In genomic region chr8:88795896-88796295, GRCm38 (mm10) we compare ENCODE assay signal across 22 mouse cellular contexts.
DNase-seq lines count a peak whose midpoint lies in the region.
"Had no signal": no experiment of that assay in that cellular context is flagged by ENCODE, and none has a peak within 500 bp of the region (broad histone marks: within the 10 kb centered on the region; RNA-seq: fewer than 3 reads in every experiment).

No protein-coding gene starts in this region.

- intact Hi-C loops in heart, postnatal 10 days (cut with DNase I) = loop anchor here (10.0 kb wide), 1 partner anchor 779 kb away; no protein-coding TSS in a partner anchor

- H3K27ac ChIP-seq in heart, embryonic 10.5 days = no peak overlapping the region
- H3K27ac ChIP-seq: forebrain, embryonic 10.5 days; heart, adult 2 months; heart, embryonic 15.5 days; hindbrain, embryonic 14.5 days; hindbrain, postnatal 0 days had no signal

- no peaks in the 10 kb centered on the region; the same call in 1 of the 2 replicates for H3K27me3 ChIP-seq in heart, embryonic 10.5 days (ENCODE audit: insufficient read depth, poor library complexity, severe bottlenecking)

- H3K4me3 ChIP-seq in heart, embryonic 10.5 days = no peak overlapping the region
- H3K4me3 ChIP-seq: forebrain, embryonic 10.5 days; heart, adult 2 months; heart, embryonic 12.5 days; heart, embryonic 15.5 days had no signal

- 76% methylated on average over 5 of the region's 5 CpGs for WGBS in heart, embryonic 10.5 days

- no peaks in the 10 kb centered on the region for H3K4me1 ChIP-seq in heart, embryonic 10.5 days
- H3K4me1 ChIP-seq: heart, embryonic 15.5 days had no signal

- no peaks in the 10 kb centered on the region for H3K36me3 ChIP-seq in heart, embryonic 10.5 days
- H3K36me3 ChIP-seq: forebrain, embryonic 10.5 days; heart, embryonic 12.5 days; heart, embryonic 15.5 days had no signal

- H3K9me3 ChIP-seq in heart, embryonic 10.5 days = no peaks in the 10 kb centered on the region
- H3K9me3 ChIP-seq: forebrain, embryonic 10.5 days; heart, embryonic 12.5 days; heart, embryonic 15.5 days had no signal

- DNase-seq in heart, embryonic 10.5 days (ENCODE audit: low spot score) = peak; percentile 51
- DNase-seq in heart, postnatal 10 days = no peak
- DNase-seq in ES-CJ7 (ENCODE audit: low read depth, low spot score) (peak; percentile 52), R1 (ENCODE audit: low read depth, low spot score) (peak; percentile 75)
- DNase-seq in c-Kit-positive CD71-positive TER-119-positive erythroid progenitor cells, embryonic 14.5 days (ENCODE audit: low spot score) = peak; percentile 2
- no peak for DNase-seq in right cerebral cortex, postnatal 25 days
- DNase-seq in adrenal gland, postnatal 4 days (ENCODE audit: low spot score in 2 of 2) = no peak
- DNase-seq: adrenal gland, postnatal 10 days; cerebellum, adult 11-12 months; cerebellum, adult 8-10 months; cerebellum, postnatal 10 days; gastrocnemius, postnatal 25 days; heart, adult 2 months; heart, postnatal 14 days; heart, postnatal 4 days; kidney, adult 18-20 months; kidney, adult 9 months had no signal

Comparison
In these comparisons a context has a peak if more than half of its experiments do, and no peak if none do; other contexts are left out.
1. DNase-seq: peak in heart, embryonic 10.5 days (single experiment), ES-CJ7 (single experiment), R1 (single experiment) and c-Kit-positive CD71-positive TER-119-positive erythroid progenitor cells, embryonic 14.5 days (single experiment); none in heart, postnatal 10 days (0 of 2), right cerebral cortex, postnatal 25 days (single experiment) and adrenal gland, postnatal 4 days (0 of 2).